Mouse (Mus musculus) heart, embryonic 11.5 days (tissue): ENCODE measurements around the gene Aqp7. TPM values are rescaled to one million over a fixed set of nuclear protein-coding genes. Genes with fewer than 3 reads are reported as not detected.
"Not testable (repeated sequence)": the region's sequence is repeated elsewhere in the genome, so short reads cannot be mapped to it uniquely, and the experiment has no call there.

Experiments used
- ATAC-seq: fragments of 200-750 bp; cut with Nextera tagmentation; replicated peaks from 2 replicates; pipeline ENCODE4 v1.8.0; 2017; ENCODE audit warnings: moderate library complexity; ENCODE audit not compliant: insufficient number of reproducible peaks, low FRiP score, low TSS enrichment
- H3K27ac ChIP-seq: fragments of 300-500 bp; sonication (generic); 2 replicates; pipeline ENCODE4 v1.5.1; 2014; ENCODE audit warnings: mild to moderate bottlenecking, low read depth, low read length
- H3K27me3 ChIP-seq: fragments of 300-500 bp; sonication (generic); 2 replicates; pipeline ENCODE4 v1.6.1; 2014; ENCODE audit warnings: mild to moderate bottlenecking, low read length, mixed read lengths; ENCODE audit not compliant: control insufficient read depth, insufficient read depth
- H3K36me3 ChIP-seq: fragments of 300-500 bp; sonication (generic); 2 replicates; pipeline ENCODE4 v1.6.1; 2014; ENCODE audit warnings: mild to moderate bottlenecking, low read length, moderate library complexity, mixed read lengths; ENCODE audit not compliant: control insufficient read depth, insufficient read depth
- H3K4me1 ChIP-seq: fragments of 300-500 bp; sonication (generic); 2 replicates; pipeline ENCODE4 v1.6.1; 2014; ENCODE audit warnings: low read length; ENCODE audit not compliant: control insufficient read depth, insufficient read depth
- H3K4me2 ChIP-seq: fragments of 300-500 bp; sonication (generic); 2 replicates; pipeline ENCODE4 v1.6.1; 2014; ENCODE audit warnings: mild to moderate bottlenecking, moderate library complexity
- H3K4me3 ChIP-seq: fragments of 300-500 bp; sonication (generic); 2 replicates; pipeline ENCODE4 v1.5.1; 2014; ENCODE audit warnings: low read depth, low read length
- H3K9ac ChIP-seq: fragments of 300-500 bp; sonication (generic); 2 replicates; pipeline ENCODE4 v1.6.1; 2014; ENCODE audit warnings: mild to moderate bottlenecking, low read depth, low read length, moderate library complexity
- H3K9me3 ChIP-seq: fragments of 300-500 bp; sonication (generic); replicated peaks from 2 replicates; pipeline ENCODE4 v1.6.1; 2016; ENCODE audit warnings: low read length; ENCODE audit not compliant: control insufficient read depth
- WGBS: fragments of 180-500 bp; shearing (Covaris S2); extraction: QIAGEN DNeasy Blood & Tissue Kit; methylation state at CpG from one replicate; pipeline ENCODE4 v1.1.7; 2014; ENCODE audit not compliant: insufficient replicate concordance; 5-methylcytosine and 5-hydroxymethylcytosine counted together
- polyA plus RNA-seq: library from polyadenylated mRNA; unstranded; fragments of >200 nt; fragmentation: Nextera tagmentation; extraction: Ambion mirVana; gene quantifications from 2 replicates; pipeline ENCODE4 v1.2.1, GENCODE M21; 2014

Gene Aqp7
- polyA plus RNA-seq, 1 experiment from 2014 or later = 0.14 TPM

DNA sequence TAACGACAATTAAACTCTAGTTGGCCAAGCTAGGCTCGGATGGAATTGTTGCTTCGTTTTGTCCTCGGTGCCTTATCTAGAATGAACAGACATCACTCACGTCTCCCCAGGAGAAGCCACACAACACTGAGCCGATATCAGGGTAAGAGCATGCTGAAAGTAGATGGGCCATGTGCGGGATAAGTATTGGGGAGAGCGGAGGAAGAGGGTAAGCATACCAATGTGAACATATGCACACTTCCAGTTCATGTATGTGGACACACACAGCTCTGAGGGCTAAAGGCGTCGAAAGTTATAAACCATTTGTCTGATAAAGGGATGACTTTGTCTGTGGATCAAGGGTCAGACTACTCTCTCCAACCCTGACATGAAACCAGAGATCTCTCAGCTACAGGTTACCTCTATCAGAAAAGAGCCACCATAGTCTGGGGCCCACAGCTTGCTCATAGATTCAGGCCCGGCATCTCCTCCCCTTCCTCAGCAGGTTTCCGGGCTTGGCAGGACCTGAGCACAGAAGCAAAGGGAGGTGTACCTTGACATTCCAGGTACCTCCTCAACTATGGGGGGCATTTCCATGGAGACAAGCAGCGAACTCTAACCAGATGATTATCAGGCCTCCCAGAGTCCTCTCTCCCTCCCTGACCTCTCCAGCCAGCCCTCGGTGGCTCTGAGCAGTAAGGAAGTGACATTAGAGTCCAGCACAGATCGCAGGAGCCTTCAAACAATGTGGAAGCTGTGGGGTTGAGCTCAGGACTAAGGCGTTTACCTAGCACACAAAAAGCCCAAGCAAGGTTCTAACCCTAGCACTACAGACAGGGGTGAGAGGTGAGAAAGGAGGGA lies 39.7 kb upstream of the Aqp7 start:
- Histone ChIP-seq H3K9me3 (no peaks in the 10 kb centered on the region), H3K4me3 (no peak overlapping the region), H3K9ac (no peak overlapping the region), H3K36me3 (no peaks in the 10 kb centered on the region), H3K27ac (peak overlapping the region; percentile 80), H3K4me2 (peak overlapping the region; percentile 25; the same call in 1 of the 2 replicates), H3K27me3 (no peaks in the 10 kb centered on the region), H3K4me1 (no peaks in the 10 kb centered on the region)
- 63% methylated on average over 16 of the region's 16 CpGs for WGBS
- ATAC-seq = peak; percentile 92

DNA sequence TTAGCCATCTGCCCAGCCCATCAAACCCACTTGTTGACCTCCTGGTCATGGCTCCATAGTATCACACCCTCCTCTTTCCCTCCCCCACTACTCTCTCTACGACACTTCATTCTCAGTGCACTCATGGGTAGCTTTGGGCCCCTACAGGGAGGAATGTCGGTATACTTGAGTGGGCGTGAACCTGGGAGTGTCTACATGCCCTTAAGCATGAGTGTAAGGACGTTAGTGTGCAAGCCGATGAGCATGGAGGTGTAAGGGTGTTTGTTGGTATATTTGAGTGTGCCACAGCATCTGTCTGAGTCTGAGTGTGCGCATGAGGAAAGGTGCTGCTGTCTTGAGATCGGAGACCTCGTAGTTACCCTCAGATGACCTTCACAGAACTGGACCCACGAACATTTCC lies 39.0 kb upstream of the Aqp7 start:
- Histone ChIP-seq H3K27me3 (no peaks in the 10 kb centered on the region), H3K4me3 (no peak overlapping the region), H3K4me1 (no peaks in the 10 kb centered on the region), H3K9me3 (no peaks in the 10 kb centered on the region), H3K4me2 (peak overlapping the region; percentile 25; the same call in 1 of the 2 replicates), H3K27ac (0 out of 2 replicates have a peak overlapping the region, but pooled peaks have one; percentile 16), H3K9ac (no peak overlapping the region), H3K36me3 (no peaks in the 10 kb centered on the region)
- 72% methylated on average over 9 of the region's 9 CpGs for WGBS
- ATAC-seq = peak; percentile 62

DNA sequence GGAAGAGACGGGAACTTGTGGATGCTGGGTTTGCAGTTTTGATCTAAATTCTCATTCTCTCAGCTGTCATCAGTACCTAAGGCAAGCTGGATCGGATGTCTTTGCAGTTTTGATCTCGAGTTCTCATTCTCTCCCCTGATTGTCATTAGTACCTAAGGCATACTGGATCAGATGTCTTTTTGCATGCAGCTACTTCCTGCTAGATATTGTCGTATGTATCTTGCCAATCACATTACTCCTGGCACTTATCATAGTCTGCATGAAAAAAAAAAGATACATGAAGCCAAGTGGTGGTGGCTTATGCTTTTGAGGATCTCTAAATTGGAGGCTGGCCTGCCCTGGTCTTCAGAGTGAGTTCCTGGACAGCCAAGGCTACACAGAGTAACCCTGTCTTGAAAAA lies 36.9 kb upstream of the Aqp7 start:
- WGBS = 84% methylated on average over 4 of the region's 4 CpGs
- no peak overlapping the region for H3K4me3 ChIP-seq
- H3K4me2 ChIP-seq = no peak overlapping the region
- no peak overlapping the region for H3K9ac ChIP-seq
- H3K4me1 ChIP-seq = no peaks in the 10 kb centered on the region
- ATAC-seq = no peak
- no peaks in the 10 kb centered on the region for H3K36me3 ChIP-seq
- H3K27me3 ChIP-seq = no peaks in the 10 kb centered on the region
- H3K9me3 ChIP-seq = no peaks in the 10 kb centered on the region; the same call in 1 of the 2 replicates
- no peak overlapping the region for H3K27ac ChIP-seq

DNA sequence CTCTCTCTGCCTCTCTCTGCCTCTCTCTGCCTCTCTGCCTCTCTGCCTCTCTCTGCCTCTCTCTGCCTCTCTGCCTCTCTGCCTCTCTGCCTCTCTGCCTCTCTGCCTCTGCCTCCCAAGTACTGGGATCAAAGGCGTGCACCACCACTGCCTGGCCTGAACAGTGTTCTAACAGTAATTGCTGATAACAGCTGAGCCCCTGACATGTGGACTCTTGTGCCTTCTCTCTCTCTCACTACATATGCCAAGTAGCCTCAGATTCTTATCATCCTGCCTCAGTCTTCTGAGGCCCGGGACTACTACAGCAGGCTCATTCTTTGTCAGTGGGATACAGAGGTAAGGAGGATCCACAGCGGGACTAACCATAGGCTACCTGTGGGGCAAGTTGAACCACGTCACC lies 34.9 kb upstream of the Aqp7 start:
- H3K27me3 ChIP-seq, H3K4me2 ChIP-seq, H3K9ac ChIP-seq, ATAC-seq, H3K27ac ChIP-seq, H3K4me1 ChIP-seq, H3K36me3 ChIP-seq, H3K4me3 ChIP-seq, H3K9me3 ChIP-seq: not testable (repeated sequence)
- 37% methylated on average over 4 of the region's 4 CpGs for whole genome bisulfite sequencing

DNA sequence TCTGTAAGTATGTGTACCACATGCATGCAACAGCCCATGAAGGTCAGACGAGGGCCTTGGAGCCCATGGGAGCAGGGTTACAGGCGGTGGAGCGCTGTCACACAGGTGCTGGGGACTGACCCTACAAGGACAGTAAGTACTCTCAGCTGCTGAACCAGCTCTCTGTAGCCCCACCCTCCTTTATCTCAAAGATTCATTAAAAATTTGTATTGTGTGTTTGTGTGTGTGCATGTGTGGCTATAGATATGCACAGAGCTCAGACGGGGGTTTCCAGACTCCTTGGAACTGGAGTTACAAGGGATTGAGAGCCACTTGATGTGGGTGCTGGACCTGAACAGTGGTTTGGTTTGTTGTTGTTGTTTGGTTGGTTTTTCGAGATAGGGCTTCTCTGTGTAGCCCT lies 33.8 kb upstream of the Aqp7 start:
- Histone ChIP-seq H3K36me3 (no peaks in the 10 kb centered on the region), H3K4me3 (no peak overlapping the region), H3K27ac (no peak overlapping the region), H3K9me3 (no peaks in the 10 kb centered on the region; the same call in 1 of the 2 replicates), H3K9ac (no peak overlapping the region), H3K4me1 (0 out of 2 replicates have a peak, but pooled peaks cover 3% of the 10 kb centered on the region), H3K4me2 (no peak overlapping the region), H3K27me3 (no peaks in the 10 kb centered on the region)
- ATAC-seq = no peak
- 75% methylated on average over 5 of the region's 5 CpGs for WGBS

DNA sequence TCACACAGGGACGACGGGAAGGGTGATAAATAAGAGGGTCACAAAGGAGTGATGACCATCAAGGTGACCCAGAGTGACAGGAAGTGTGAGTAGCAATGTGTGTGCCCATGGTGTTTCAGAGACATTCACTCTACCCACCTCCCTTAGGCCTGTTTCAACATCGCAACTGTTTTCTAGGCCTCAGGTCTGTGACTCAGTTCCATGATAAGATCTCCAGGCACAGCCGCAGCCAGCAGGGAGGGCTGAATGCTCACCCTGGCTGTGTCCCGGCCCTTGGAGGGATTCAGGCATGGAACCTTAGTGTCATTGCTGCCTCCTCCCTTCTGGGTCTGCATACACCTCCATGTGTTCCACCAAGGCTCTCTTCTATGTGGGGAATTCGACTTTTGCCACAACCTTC lies 30.8 kb upstream of the Aqp7 start:
- Histone ChIP-seq H3K27me3 (no peaks in the 10 kb centered on the region), H3K36me3 (no peaks in the 10 kb centered on the region), H3K4me1 (0 out of 2 replicates have a peak, but pooled peaks cover 3% of the 10 kb centered on the region), H3K27ac (no peak overlapping the region), H3K4me2 (no peak overlapping the region), H3K4me3 (no peak overlapping the region), H3K9ac (no peak overlapping the region), H3K9me3 (no peaks in the 10 kb centered on the region; the same call in 1 of the 2 replicates)
- WGBS = 40% methylated on average over 6 of the region's 6 CpGs
- ATAC-seq = no peak

DNA sequence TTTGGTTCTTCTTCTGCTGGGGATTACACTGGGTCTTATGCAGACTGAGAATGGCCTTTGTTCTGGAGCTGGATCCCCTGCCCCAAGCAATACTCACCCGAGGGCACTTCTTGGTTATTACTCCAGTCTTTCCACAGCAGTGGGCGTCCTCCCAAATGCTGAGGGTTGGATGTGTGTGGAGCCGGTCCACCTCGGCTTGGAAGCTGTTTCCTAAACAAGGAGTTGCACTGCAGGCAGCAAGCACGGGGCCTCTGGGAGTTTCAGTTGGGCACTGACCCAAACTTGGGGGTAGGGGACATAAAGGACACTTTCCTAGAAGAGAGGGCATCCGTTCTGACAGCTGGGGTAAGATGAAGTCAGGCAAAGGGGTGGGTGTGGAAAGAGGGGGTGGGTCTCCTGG lies 26.5 kb upstream of the Aqp7 start:
- H3K36me3 ChIP-seq = no peaks in the 10 kb centered on the region
- H3K4me2 ChIP-seq = no peak overlapping the region
- no peak overlapping the region for H3K4me3 ChIP-seq
- 0 out of 2 replicates have a peak, but pooled peaks cover 3% of the 10 kb centered on the region for H3K4me1 ChIP-seq
- WGBS = 72% methylated on average over 6 of the region's 6 CpGs
- no peak overlapping the region for H3K27ac ChIP-seq
- H3K9ac ChIP-seq = no peak overlapping the region
- no peak for ATAC-seq
- H3K9me3 ChIP-seq = no peaks in the 10 kb centered on the region
- no peaks in the 10 kb centered on the region for H3K27me3 ChIP-seq

DNA sequence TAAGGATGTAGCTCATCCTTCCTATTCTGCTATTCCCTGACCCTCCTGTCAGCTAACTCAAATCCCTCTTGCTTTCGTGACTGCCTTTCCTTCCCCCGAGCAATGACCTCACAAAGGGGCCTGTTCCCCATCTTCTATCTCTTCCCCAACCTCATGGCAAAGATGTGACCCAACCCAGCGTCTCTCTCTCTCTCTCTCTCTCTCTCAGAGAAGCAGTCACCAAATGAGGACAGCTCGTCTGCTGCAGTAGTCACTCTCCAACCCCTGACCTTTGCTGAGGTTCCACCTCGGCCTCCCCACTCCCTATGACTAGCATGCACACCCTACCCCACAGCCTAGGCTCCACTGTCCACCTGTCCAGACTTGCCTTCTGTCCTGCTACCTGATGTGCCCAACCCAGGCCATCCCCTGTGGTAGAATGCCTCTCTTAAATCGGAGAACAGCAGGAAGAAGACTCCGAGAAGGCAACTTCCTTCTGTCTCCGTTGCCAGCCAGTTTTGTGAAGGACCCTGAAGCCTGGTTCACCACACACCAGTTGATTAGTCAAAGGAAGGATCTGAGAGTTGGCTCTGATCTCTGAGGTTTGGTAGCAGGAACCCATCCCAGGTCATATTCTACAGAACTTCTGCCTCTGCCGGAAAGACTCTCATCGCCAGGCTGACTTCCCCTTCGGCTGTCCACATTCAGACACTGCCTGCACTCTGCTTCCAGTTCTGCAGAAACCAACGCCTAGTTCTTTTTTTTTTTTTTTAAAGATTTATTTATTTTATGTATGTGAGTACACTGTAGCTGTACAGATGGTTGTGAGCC lies 25.3 kb upstream of the Aqp7 start:
- Histone ChIP-seq H3K27ac (no peak overlapping the region), H3K4me2 (no peak overlapping the region), H3K27me3 (no peaks in the 10 kb centered on the region), H3K4me1 (no peaks in the 10 kb centered on the region), H3K9me3 (no peaks in the 10 kb centered on the region), H3K36me3 (no peaks in the 10 kb centered on the region), H3K9ac (no peak overlapping the region), H3K4me3 (no peak overlapping the region)
- 73% methylated on average over 12 of the region's 12 CpGs for WGBS
- ATAC-seq = no peak
